Mouse (Mus musculus) layer of hippocampus, postnatal 36 days (tissue): ENCODE measurements around the gene March11. TPM values are rescaled to one million over a fixed set of nuclear protein-coding genes. Genes with fewer than 3 reads are reported as not detected.
A peak's percentile ranks its signal among the peaks of the same experiment; 100 is the strongest.

ENCODE experiments used
- DNase-seq, 2 experiments: peaks; one replicate each; pipeline ENCODE4 v3.0.0; 2022
- total RNA-seq, 2 experiments: library from RNA; stranded (reverse); gene quantifications; 2 replicates each; pipeline ENCODE4 v1.2.3; 2021

March11 gene
- total RNA-seq, 2 experiments from 2014 or later = 7.4 to 9.1 TPM

DNA sequence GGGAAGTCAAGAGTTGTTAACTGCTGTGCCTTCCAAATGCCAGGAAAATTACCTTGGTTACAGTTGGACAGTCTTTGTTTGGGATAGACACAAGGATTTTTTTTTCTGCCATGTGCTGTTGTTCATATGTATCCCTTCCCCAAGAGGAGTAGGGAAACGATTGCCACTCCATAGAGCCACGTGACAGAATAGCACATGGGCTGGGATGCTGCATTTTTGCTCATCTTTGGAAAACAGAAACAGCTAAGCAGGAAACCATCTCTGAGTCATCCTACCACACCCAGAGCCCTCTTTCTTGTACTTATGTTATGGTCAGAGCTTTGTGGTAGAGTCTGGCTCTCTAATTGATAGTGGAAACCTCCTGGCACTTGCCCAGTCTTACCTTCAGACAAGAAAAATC lies 65.4 kb downstream of the March11 start:
- DNase-seq = no peak

DNA sequence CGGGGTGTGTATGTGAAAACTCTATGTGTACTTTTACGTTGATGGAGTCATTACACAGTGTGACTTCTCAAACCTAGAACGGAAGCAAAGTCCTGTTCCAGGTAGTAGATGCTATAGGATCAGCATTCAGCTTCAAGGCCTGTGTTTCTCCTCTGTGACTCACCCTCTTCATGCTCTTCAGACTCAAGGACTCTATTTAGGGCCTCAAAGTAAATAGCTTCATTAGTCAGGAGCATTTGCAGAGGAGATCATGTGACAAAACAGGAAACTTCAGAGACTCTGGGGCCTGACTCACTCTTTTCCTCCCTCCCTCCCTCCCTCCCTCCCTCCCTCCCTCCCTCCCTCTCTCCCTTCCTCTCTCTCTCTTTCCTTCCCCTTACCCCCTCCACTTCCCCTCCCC lies 66.1 kb downstream of the March11 start:
- DNase-seq = no peak

DNA sequence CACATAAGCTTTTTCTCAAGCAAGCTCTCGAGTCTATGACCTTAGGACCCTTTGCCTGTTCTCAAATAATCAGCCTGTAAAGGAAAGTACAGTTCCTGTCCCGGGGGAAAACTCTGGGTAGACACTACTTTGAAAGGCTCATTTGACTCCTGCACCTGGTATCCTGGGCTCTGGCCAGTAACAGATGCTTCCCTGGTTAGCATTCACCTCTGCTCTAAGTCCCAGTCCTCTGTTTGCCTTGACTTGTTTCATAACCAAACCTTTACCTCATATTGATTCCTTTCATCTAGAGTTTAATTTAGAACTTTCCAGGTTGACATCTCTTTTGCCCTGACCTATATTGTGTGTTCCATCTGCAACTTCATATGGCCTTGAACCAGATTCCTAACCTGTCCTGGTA lies 68.5 kb downstream of the March11 start:
- no peak for DNase-seq

DNA sequence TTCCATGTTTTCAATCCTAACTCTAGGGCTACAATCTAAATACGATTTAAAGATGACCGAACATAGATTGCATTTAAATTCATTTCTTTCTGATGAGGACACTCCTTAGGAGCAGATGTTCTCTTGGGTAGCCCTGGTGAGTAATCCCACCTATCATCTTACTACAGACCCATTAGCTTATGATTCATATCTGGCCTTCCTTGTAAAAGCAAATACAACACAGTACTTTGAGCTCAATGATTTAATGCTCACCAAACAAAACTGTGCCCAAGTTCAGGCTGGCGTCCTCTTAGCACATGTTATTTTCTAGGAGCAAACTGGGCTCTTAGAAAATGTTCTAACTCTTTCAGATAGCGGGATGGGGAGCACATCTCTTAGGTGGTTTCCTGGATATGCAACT lies 70.0 kb downstream of the March11 start:
- DNase-seq = no peak

DNA sequence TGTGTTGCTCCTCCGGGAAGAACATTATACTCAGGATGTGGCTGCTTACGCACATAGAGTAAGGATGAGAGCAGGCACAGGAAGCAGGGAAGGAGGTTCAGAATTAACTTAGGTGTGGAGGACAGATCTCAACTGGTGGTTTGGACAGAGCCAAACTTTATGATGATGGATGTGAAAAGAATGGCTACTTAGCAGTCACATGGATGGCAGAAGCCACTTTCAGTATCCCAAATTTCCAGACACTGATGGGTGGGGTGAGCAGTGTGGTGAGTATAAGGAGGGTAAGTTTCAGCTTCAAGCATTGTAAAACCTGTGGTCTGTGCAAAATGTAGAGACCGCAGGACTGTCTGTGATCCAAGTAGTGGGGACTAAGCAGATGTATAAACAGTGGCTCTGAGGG lies 71.0 kb downstream of the March11 start:
- no peak for DNase-seq

DNA sequence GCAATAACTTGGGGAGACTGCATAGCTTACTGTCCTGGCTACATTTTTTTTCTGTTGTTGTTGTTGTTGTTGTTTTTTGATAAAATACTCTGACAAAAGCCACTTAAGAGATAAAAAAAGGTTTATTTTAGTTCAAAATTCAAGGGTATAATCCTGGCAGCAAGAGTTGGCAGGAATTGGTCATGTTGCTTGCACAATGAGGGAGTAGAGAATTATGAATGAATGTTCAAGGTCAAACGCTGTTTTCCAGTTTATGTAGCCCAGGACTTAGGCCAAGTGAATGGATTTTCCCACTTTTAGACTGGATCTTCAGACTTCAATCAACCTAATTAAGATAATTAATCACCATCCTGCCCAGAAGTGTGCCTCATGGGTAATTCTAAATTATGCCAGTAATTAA lies 72.0 kb downstream of the March11 start:
- DNase-seq = no peak

DNA sequence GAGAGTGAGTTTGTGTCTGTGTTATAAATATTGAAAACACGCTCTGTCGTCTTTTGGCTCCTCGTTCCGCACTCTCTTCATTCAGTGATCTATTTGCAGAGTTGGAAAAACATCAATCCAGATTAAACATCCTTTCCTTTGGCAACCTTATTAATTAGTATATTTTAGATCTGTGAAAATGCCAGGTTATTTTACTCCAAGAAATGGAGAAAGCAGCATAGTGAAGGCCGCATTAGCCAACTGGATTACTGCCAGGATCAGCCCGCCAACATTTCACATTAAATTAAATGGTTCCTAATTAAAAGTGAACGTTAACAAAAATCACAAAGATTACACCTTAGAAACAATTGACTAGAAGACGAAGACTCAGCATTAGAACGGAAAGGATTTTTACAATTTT lies 81.2 kb downstream of the March11 start:
- DNase-seq = no peak

DNA sequence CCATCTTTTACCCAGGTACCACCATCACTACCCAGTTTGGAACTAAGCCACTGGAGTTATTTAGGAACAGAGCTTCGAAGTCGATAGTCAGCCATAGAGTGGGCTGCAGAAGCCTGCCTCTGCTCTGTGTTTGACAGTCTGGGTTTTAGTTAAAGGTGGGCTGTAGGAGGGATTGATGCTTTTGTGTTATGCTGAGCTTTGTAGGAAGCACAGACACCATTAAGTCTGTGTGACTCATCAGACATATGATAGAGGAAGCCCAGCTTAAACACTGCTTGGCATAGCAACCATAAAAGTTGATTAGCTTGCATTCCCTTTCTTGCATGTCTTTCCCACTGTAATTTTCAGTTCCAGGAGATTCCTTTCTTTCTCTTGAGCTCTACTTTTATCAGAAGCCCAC lies 87.7 kb downstream of the March11 start:
- no peak for DNase-seq

DNA sequence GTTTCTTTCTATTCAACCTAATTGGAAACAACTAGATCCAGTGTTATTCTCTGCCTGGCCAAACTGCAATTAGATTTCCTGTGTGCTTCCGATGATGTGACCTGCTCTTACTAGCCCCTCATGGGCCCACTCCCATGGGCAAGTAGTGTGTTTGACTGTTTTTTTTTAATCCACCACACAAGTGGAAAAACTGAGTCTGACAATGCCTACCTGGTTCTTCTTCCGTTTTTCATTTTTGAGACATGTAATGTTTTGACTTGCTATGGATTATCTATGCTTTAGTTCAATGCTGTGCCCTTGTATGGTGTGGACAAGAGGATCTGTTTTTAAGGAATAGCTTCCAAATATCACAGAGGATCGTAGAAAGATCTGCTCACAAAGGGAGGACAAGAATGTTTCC lies 116.4 kb downstream of the March11 start:
- DNase-seq = no peak

DNA sequence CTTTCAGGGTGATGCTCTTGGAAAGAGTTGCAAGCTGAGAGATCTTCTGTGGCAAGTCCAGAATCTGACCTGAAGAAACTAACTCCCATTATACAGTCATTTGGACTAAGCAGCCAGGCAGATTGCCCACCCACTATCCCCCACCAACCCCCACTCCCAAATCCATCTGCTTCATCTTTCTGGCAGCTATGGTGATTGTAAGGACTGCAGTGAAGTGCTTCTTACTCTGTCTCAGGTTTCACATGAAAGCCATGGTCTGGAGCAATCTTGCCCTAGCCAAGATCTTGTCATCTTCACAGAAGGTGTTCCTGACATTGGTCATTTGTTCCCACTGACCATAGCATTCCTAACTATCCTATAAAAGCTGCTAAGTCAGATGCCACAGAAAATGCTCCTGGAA lies 117.4 kb downstream of the March11 start:
- peak in 1 of 2 experiments; percentile 6 for DNase-seq

DNA sequence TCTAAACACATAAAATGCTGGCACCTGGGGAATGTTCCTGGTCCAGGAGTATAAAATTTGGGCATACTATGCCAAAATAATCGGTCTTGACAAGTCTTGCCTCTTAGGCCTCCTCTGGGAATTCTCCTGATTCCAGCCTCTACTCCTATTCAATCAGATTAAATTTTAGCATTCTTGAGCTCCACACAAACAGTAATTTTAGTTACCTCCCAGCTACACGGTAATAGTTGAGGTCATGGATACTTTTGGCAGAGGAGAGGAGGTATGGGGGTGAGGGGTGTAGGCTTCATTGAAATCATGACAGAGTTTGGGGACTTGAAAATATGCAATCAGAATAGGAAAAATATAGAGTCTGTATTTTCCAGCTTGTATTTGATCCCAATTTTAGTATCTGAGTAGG lies 121.7 kb downstream of the March11 start:
- no peak for DNase-seq

DNA sequence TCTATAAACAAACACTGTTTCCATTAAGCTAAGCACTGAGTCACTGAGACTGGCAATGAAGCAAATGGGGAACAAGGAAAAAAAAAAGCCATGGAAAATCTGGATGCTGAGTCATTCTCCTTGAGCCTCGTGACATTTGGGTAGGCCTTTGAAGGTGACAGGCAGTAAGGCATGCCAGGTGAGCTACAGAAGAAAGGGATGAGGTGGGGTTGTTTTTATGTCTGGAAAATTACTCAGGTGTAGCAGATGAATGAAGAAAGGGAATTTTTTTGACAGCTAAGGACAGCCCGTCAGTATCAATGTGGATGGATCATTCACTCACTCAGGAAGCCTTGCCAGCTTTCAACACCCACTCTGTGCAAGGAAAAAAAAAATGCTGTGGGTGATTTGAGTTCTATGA lies 123.8 kb downstream of the March11 start:
- peak; percentile 5 to 26 for DNase-seq

DNA sequence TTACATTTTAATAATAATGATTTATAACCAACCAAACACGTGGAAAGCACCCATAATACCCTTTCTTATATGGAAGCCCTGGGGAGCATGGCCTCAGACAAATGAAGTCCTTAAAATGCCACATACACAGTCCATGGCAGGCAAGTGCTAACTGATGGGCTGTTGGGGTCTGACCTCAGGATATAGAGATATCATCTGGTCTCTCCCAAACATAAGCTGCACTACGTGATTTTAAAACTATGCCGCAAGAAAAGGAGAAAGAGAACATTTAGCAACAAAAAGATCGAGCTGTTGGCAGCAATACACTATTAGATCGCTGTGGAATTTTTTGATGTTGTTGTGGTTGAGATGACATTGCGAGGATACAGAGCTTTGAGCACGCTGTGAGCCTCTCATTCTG lies 126.9 kb downstream of the March11 start:
- DNase-seq = no peak

DNA sequence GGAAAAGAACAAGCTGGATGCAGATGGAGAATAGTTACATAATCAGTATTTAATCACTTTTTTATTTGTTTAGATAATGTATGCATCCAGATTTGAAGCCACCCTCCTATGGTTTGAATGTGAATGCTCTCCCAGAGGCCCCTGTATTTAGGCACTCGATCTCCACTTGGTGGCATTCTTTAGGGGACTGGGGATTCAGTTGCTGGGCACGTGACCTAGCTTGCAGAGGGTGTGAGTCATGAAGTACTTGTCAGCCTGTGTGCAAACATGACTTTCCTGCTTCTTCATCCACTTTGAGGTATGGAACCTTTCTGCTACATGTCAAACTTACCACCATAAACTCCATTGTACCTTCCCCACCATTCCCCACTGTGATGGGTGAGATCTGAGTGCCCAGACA lies 128.3 kb downstream of the March11 start:
- DNase-seq = no peak
